Mouse (Mus musculus): Measurements from ENCODE around the gene Dlgap3.

Gene Dlgap3

GRCm38 (mm10) chr4:127215799-127216198 lies 46.8 kb downstream of the Dlgap3 start:
- no peak for DNase-seq (ENCODE audit: low spot score in 2 of 2)

GRCm38 (mm10) chr4:127216251-127216651 lies 47.2 kb downstream of the Dlgap3 start:
- DNase-seq (ENCODE audit: low spot score in 2 of 2), result no peak

GRCm38 (mm10) chr4:127217048-127217447 lies 48.0 kb downstream of the Dlgap3 start:
- no peak for DNase-seq (ENCODE audit: low spot score in 2 of 2)

- DNase-seq (ENCODE audit: low spot score in 2 of 2), result no peak
Observed at GRCm38 (mm10) chr4:127223291-127223690, 54.3 kb downstream of the Dlgap3 start.

GRCm38 (mm10) chr4:127223755-127224154 lies 54.8 kb downstream of the Dlgap3 start:
- DNase-seq (ENCODE audit: low spot score in 2 of 2), result no peak

- no peak for DNase-seq (ENCODE audit: low spot score in 2 of 2)
Observed at GRCm38 (mm10) chr4:127224444-127225100, 55.6 kb downstream of the Dlgap3 start.

GRCm38 (mm10) chr4:127226067-127226466 lies 57.1 kb downstream of the Dlgap3 start:
- DNase-seq (ENCODE audit: low spot score in 2 of 2), result no peak

- no peak for DNase-seq (ENCODE audit: low spot score in 2 of 2)
Observed at GRCm38 (mm10) chr4:127227051-127227673, 58.2 kb downstream of the Dlgap3 start.

- no peak for DNase-seq (ENCODE audit: low spot score in 2 of 2)
Observed at GRCm38 (mm10) chr4:127232028-127232427, 63.0 kb downstream of the Dlgap3 start.

- no peak for DNase-seq (ENCODE audit: low spot score in 2 of 2)
Observed at GRCm38 (mm10) chr4:127232551-127232950, 63.5 kb downstream of the Dlgap3 start.

- DNase-seq (ENCODE audit: low spot score in 2 of 2), result no peak
Observed at GRCm38 (mm10) chr4:127233416-127234125, 64.6 kb downstream of the Dlgap3 start.

- DNase-seq (ENCODE audit: low spot score in 2 of 2), result peak; percentile 78 to 92
Observed at GRCm38 (mm10) chr4:127235742-127236487, 66.9 kb downstream of the Dlgap3 start.

GRCm38 (mm10) chr4:127236631-127237030 lies 67.6 kb downstream of the Dlgap3 start:
- no peak for DNase-seq (ENCODE audit: low spot score in 2 of 2)

- DNase-seq (ENCODE audit: low spot score in 2 of 2), result no peak
Observed at GRCm38 (mm10) chr4:127237271-127237670, 68.3 kb downstream of the Dlgap3 start.

GRCm38 (mm10) chr4:127242696-127243095 lies 73.7 kb downstream of the Dlgap3 start:
- DNase-seq (ENCODE audit: low spot score in 2 of 2), result peak in 1 of 2 experiments; percentile 14

- peak; percentile 97 to 100 for DNase-seq (ENCODE audit: low spot score in 2 of 2)
Observed at GRCm38 (mm10) chr4:127243552-127243951, 74.5 kb downstream of the Dlgap3 start, which contains the start of gene Smim12. TSS of gene Smim12 (plus strand) at chr4:127243784.

GRCm38 (mm10) chr4:127243953-127244352 lies 74.9 kb downstream of the Dlgap3 start:
- no peak for DNase-seq (ENCODE audit: low spot score in 2 of 2)

GRCm38 (mm10) chr4:127249701-127250349 lies 80.8 kb downstream of the Dlgap3 start:
- DNase-seq (ENCODE audit: low spot score in 2 of 2), result peak; percentile 79 to 91

- DNase-seq (ENCODE audit: low spot score in 2 of 2), result no peak
Observed at GRCm38 (mm10) chr4:127251963-127252585, 83.1 kb downstream of the Dlgap3 start.

- no peak for DNase-seq (ENCODE audit: low spot score in 2 of 2)
Observed at GRCm38 (mm10) chr4:127256739-127257138, 87.7 kb downstream of the Dlgap3 start.
